Mouse (Mus musculus) fibroblast of lung, adult 2 months (primary cell): ENCODE results near the gene Acad8.
A peak's percentile ranks its signal among the peaks of the same experiment; 100 is the strongest.

Experiments used
- DNase-seq: peaks from one replicate; pipeline ENCODE4 v3.0.0-alpha.2; 2011; ENCODE audit warnings: low read depth

Gene Acad8

DNA sequence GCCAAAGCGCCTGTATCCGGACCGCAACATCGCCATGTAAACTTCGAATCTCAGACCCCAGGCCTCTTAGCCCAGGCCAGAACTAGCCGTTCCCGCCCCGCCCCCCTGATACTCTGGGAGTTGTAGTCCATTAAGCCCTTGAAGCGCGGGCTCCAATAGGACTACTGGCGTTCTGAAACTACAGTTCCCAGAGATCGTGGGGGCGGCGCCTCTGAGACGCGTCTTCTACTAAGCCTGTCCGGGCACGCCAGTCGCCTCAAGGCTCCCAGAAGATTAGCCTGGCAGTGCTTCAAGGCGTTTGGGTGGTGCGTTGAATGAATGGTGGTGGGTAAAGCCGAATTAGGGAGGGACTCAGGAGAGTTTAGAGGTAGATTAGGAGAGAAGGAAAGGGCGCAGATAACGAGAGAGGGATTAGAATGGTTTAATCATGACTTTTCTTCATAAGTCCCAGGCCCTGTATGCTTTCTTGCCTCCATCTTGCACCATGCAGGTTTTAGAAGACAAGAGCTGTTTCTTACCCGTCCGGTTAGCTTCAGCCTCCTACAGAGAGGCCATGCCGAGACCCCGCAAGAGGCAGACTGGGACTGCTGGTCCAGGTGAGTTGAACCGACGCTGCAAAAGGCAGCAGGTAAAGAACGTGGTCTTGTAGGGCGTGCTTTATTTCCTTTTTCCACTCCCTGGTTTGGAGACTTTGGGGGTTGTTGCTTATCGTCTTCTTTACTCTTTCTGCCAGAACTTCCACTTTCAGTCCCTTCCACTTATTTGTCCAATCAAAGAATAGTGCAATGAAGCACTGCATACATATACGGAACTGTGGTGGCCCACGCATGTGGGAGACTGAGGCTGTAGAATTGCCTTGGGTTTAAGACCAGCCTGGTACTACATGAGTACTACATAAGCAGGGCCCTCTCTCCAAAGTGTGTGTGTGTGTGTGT is at the start of gene Acad8, which contains the start of gene Thyn1:
Gene Acad8 (minus strand): TSS at position 106 of the 935 bp plus-strand sequence.
Gene Thyn1 (plus strand): TSS at position 250 of the 935 bp plus-strand sequence.
- DNase-seq: peak; percentile 95

- no peak for DNase-seq
Measured at GRCm38 (mm10) chr9:27043892-27044291, 44.5 kb upstream of the Acad8 start.

DNA sequence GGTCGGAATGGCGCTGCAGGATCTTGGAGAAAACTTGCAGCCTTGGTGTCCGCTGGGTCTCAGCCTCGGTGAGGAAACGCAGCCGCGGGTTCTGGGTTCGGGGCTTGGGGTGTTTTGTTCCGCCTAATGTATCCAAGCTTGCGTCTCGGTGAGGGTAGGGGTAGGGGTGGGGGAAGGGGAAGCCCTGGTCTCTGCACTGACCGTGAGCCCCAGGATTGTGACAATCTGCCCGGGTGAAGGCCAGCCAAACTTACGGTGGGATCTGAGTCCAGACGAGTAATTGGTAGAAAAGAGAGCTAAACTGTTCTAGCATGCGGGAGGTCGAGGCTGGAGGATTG is 31.4 kb upstream of the Acad8 start:
- no peak for DNase-seq

GRCm38 (mm10) chr9:27029828-27030762 is 30.7 kb upstream of the Acad8 start, which contains the start of the genes Vps26b and Ncapd3:
Gene Vps26b, minus strand, starts transcription at chr9:27030065.
Gene Ncapd3, plus strand, starts transcription at chr9:27030175.
- peak; percentile 93 for DNase-seq

- no peak for DNase-seq
Measured at GRCm38 (mm10) chr9:27029022-27029827, 29.9 kb upstream of the Acad8 start.

- no peak for DNase-seq
Measured at GRCm38 (mm10) chr9:27026708-27027107, 27.3 kb upstream of the Acad8 start.

DNA sequence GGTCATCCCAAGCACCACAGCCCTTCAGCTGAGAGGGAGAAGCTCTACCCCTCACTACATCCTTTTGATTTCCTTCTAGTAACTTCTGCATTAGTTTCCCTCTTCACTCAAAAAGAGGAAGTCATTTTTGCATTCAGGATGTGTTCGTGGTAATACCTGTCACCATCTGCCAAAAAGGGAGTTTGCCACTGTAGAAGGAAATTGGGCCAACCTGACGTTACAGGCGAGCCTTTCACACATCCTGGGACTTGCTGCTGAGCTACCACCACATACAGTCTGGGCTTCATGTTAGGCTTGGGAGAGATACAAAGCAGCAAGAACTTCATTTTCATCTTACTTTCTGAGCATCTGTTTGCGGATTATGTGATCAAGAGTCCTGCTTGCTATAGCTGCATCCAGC is 24.3 kb upstream of the Acad8 start:
- no peak for DNase-seq

DNA sequence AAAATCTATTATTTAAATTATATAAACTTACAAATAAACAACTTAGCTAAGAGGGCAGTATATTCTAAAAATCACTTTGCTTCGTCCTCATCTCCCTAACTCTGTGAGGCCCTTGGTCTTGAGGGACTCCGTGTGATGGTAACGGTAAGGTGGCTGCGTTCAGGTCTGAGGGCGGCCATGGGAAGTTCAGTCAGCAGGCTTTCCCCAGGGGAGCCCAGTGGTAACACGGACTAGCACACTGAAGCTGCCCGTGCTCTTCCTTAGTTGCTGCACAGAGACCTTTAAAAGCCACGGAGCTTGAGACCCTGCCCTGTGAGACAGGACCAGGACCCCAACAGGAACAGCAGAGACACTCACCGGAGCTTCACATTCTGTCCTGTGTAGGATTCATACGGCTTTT is 19.6 kb upstream of the Acad8 start:
- DNase-seq: no peak

DNA sequence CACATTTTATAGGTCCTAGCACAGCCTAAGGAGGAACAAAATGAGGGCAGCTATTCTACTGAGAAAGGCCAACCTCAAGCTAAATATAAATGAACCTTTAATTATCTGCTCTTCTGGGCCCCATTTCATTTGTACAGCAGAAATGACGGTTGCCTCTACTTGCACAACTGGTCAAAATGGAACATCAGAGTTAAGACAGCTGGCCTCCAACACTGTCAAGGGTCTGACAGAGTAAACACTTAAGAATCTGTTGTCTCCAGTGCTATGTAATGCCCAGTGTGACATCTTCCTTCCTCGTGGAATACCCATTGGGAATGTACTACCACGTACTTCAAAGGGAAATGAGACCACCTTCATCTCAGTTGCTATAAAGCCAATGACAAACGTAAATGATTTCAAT is 12.2 kb upstream of the Acad8 start:
- DNase-seq: no peak

DNA sequence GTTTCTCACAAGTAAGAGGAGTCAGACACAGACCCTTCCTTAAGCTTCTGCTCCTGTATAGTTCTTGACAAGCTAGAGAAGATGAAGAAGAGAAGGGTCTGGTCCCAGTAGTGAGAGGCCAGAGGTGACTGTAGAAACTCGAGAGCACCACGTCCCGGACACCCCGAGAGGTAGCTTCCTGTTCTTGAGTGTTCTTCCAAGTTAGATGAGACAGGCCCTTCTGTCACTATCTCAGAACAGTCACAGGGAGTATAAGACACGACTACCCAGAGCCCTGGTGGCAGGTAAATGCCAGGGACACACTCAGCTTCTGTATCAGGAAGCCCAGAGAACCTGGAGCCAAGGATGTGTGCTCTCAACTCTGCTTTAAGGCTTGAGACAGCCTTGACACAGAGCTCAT is 9.9 kb upstream of the Acad8 start:
- no peak for DNase-seq

DNA sequence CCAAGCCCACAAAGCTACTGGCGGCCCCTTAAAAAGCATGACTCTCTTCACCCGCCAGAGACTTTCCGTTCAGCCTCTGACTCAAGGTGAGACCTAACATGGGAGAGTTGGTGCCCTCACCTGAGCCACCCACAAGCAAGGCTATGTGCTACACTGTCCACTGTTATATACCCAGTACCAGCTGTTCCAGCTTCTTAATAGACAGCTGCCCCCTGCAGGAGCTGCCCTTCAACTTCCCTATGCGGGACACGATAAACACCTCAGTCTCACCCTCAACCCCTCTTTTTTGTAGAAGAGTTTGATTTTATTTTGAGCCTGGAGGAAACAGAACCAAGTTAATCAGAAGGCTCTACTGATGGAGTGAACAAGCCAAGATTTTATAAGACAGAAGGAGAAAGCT is 7.5 kb upstream of the Acad8 start:
- no peak for DNase-seq

DNA sequence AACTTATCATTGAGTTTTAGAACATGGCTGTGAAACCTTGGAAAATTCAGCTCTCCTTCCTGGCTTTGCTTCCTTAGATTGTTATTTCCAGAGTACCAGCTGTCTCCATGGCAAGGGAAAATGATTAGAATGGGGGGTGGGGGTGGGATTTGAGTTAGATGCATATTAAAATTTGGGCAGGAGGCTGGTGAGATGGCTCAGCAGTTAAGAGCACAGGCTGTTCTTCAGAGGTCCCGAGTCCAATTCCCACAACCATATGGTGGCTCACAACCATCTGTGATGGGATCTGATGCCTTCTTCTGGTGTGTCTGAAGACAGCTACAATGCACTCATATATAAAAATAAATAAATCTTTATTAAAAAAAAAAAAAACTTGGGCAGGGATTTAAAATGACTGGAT is 6.6 kb upstream of the Acad8 start:
- DNase-seq: no peak

DNA sequence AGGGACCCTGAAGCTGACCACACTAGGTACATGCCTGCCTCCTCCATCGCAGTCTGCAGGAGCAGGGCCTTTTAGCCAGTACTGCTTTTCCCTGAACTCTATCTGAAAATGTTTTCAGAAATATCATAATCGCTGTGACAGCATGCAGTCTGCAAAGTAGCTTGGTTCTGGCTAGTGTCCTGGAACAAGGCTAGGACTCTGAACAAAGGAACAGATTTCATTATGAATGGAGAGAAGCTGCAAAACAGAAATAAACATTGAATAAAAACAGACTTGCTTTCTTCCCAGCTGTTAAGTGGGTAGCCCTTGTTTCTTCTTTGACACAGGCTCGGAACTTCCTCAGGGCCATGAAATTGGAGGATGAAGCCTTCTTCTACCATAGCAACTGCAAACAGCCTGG is 5.9 kb upstream of the Acad8 start:
- DNase-seq: no peak

DNA sequence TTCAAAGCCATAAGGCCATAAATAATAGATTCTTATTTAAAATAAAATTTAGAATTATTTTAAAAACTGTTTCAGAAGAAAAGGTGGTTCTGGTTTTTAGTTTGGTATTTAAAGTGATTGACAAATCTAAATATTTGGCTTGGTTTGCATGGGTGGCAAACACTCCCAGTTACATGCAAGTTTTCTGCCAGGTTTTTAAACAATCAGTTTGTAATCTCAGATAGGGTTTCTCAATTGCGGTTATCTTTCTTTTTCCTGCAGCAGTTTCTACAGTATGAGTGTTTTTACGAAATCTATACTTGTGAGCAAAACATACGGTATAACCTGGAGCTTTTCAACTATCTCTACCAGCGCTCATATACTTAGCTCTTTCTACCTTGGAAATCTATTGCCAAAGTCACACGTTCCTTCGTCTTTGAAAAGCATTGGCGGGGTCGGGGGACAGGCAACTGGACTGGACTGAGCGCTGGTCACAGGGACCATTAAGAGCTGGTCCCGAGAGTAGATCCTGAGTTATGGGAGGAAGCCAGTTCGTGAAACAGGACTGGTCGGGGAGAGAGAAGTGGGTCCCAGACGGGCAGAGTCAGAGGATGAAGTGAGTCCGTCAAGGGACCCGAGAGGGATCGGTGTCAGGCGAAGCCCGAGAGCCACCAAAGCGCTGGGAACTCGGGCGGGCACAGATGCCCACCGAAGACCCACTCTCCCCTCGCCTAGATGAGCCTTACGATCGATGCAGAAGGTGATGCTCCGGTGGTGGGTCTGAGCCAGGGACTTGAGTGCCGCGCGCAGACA is 501 bp downstream of the Acad8 start:
- DNase-seq: no peak

DNA sequence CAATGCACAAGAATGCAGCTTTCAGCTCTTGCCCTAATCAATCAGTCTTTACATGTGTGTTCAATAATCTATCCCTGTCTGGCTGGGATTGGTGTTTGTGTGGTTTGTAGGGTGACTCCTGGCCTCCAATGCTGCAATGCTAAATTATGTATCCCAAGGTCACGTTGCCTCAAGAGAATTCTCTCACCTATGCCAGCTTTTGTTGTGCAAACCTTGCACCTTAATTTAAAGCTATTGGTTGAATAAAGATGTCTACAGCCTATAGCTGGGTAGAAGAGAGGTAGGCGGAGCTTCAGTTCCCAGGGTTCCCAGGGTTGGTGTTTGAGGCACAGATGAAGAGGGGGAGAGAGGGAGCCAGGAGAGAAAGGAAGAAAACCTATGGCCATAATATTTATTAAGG is 1.9 kb downstream of the Acad8 start:
- DNase-seq: no peak

DNA sequence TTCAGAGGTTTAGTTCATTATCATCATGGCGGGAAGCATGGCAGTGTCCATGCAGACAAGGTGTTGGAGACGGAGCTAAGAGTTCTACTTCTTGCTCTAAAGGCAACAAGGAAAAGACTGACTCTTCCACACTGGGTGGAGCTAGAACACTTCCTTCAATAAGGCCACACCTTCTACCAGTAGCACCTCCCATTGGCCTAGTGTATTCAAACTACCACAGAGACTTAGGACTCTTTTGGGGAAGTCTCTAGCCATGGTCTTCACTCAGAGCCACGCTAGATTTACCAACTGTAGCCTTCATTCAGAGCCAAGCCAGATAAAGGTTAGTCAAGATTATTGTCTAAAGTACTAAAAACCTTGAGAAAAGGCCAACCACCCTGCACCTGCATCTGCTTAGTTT is 2.3 kb downstream of the Acad8 start:
- DNase-seq: no peak

GRCm38 (mm10) chr9:26993900-26994299 is 5.5 kb downstream of the Acad8 start:
- DNase-seq: no peak

GRCm38 (mm10) chr9:26993118-26993517 is 6.2 kb downstream of the Acad8 start:
- no peak for DNase-seq

GRCm38 (mm10) chr9:26990181-26990580 is 9.2 kb downstream of the Acad8 start:
- no peak for DNase-seq

DNA sequence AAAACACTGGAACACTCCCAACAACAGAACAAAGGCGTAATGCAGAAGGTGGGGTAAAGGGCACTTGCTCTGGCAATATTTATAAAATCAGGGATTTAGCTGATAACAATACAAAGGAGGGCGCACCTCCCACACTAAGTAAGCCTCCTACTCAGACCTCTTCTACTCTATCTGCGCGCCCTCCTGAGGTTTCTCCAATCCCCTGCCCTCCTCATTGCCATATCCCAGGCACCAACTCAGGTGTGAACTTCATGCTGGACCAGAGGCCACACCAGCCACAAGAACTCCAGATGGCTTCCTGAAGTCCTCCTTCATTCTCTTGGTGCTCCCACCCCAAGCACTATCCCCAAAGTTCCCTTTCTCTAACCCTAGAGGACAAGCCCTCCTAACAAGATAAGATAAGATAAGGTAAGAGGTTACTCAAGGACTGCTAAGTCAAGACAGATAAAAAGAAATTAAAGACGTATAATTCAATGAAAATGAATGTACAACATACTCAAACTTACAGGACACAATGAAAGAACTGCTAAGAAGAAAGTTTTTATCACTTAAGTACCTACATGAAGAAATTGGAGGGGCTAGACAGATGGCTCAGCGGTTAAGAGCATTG is 13.6 kb downstream of the Acad8 start:
- DNase-seq: no peak
